Mouse (Mus musculus) lung, postnatal 0 days (tissue): ENCODE data around the gene Btk. TPM values are rescaled to one million over a fixed set of nuclear protein-coding genes. Genes with fewer than 3 reads are reported as not detected.

ENCODE experiments used
- ATAC-seq: fragments of 200-750 bp; cut with Nextera tagmentation; 2 replicates; pipeline ENCODE4 v1.8.0; 2017; ENCODE audit warnings: moderate library complexity
- DNase-seq: peaks from one replicate; pipeline ENCODE4 v3.0.0-alpha.2; 2016; ENCODE audit warnings: low spot score
- H3K27ac ChIP-seq: fragments of 300-500 bp; sonication (generic); 2 replicates; pipeline ENCODE4 v1.5.1; 2014; ENCODE audit warnings: antibody characterized with exemption, mild to moderate bottlenecking, low read length, mixed read lengths
- H3K27me3 ChIP-seq: fragments of 300-500 bp; sonication (generic); replicated peaks from 2 replicates; pipeline ENCODE4 v1.6.1; 2014; ENCODE audit warnings: low read length, mixed read lengths; ENCODE audit not compliant: insufficient read depth
- H3K36me3 ChIP-seq: fragments of 300-500 bp; sonication (generic); 2 replicates; pipeline ENCODE4 v1.6.1; 2014; ENCODE audit warnings: low read length, mixed read lengths; ENCODE audit not compliant: insufficient read depth
- H3K4me1 ChIP-seq: fragments of 300-500 bp; sonication (generic); 2 replicates; pipeline ENCODE4 v1.6.1; 2014; ENCODE audit warnings: antibody characterized with exemption, low read depth, low read length, mixed read lengths; ENCODE audit not compliant: insufficient read depth
- H3K4me2 ChIP-seq: fragments of 300-500 bp; sonication (generic); replicated peaks from 2 replicates; pipeline ENCODE4 v1.6.1; 2014; ENCODE audit warnings: low read depth, mild to moderate bottlenecking, low read length, moderate library complexity, mixed read lengths
- H3K4me3 ChIP-seq: fragments of 300-500 bp; sonication (generic); 2 replicates; pipeline ENCODE4 v1.5.1; 2014; ENCODE audit warnings: low read depth, low read length
- H3K9ac ChIP-seq: fragments of 300-500 bp; sonication (generic); replicated peaks from 2 replicates; pipeline ENCODE4 v1.6.1; 2014; ENCODE audit warnings: low read depth, mild to moderate bottlenecking
- H3K9me3 ChIP-seq: fragments of 300-500 bp; sonication (generic); 2 replicates; pipeline ENCODE4 v1.6.1; 2016; ENCODE audit warnings: low read length, mixed read lengths
- CTCF ChIP-seq: IDR thresholded peaks from 2 replicates; pipeline ENCODE4 v1.5.1; 2016; ENCODE audit warnings: antibody characterized with exemption, mild to moderate bottlenecking
- EP300 ChIP-seq: IDR thresholded peaks from 2 replicates; pipeline ENCODE4 v1.6.1; 2016; ENCODE audit warnings: antibody characterized with exemption, mild to moderate bottlenecking, control low read depth
- WGBS: fragments of 180-500 bp; shearing (Covaris S2); extraction: QIAGEN DNeasy Blood & Tissue Kit; methylation state at CpG from one replicate; pipeline ENCODE4 v1.1.7; 2014; 5-methylcytosine and 5-hydroxymethylcytosine counted together
- polyA plus RNA-seq: library from polyadenylated mRNA; unstranded; fragments of >200 nt; fragmentation: Nextera tagmentation; extraction: Ambion mirVana; gene quantifications from 2 replicates; pipeline ENCODE4 v1.2.1, GENCODE M21; 2015

Btk gene
- 2.2 and 2.7 TPM in 2 replicates for polyA plus RNA-seq

DNA sequence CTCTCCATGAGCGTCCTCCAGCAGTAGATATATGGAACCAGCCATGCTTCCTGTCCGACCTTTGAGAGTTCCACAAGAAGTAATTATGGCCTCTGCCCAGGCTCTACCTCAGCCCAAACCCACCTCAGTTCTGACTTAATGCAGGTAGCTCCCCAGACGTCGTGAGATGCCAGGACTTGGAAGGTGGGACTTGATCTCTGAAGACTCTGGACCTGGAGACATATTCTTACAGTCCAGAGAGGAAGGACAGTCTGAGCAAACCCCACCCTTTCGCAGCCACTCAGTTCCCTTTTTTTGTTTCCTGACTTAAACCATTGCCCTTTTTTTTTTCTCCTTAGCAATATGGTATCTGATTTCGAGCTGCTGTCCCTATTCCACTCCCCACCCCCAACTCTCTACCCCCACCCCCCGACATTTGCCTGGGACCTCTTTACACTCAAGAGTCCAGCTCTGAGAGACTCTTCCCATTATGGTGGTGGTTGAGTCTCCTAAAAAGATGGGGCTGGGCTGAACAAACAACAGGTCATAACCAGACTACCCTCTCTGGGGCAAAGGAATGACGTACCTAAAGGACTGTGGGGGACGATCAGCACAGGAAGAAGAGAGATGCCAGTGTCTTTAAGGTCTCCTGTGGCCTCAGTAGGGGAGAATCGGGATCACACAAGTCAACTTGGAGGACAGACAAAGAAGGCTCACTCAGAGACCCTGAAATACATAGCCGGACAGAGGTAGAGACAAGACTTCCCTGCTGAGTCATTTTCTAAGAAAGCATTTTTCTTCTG is at the start of gene Btk:
Gene Btk, minus strand, starts transcription at position 683 of the 782 bp plus-strand sequence.
- ATAC-seq (no peak), DNase-seq (no peak)
- H3K27ac ChIP-seq, result no peak within 1 kb of the TSS
- no peaks in the 10 kb centered on the region for H3K36me3 ChIP-seq
- 76% methylated on average over 11 of the region's 11 CpGs for WGBS
- H3K4me2 ChIP-seq, result no peak within 1 kb of the TSS
- H3K9me3 ChIP-seq, result no peaks in the 10 kb centered on the region
- H3K27me3 ChIP-seq, result no peaks in the 10 kb centered on the region
- H3K4me3 ChIP-seq, result no peak within 1 kb of the TSS
- H3K4me1 ChIP-seq, result no peaks in the 10 kb centered on the region
- H3K9ac ChIP-seq, result no peak within 1 kb of the TSS
- TF ChIP-seq EP300, result no peak
- TF ChIP-seq CTCF, result no peak

DNA sequence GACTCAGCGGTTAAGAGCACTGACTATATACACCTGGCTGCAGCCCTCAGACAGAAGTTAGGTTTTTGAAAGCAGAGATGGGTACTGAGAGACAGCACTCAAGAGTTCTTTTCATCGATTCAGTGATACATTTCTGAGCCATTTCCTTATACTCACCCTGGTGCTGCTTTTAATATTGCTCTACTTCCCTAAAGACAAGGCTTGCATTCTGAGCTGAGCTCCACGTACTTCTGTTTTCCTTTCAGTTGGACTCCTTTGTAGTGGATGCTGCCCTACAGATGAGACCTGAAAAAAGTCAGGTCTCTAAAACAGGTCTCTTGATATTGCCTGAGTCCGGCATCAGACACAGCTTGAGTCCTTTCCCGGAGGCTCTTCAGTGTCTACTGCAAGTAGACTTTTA is 49.3 kb upstream of the Btk start:
- TF ChIP-seq EP300 (no peak), CTCF (no peak)
- Histone ChIP-seq H3K4me1 (no peaks in the 10 kb centered on the region), H3K36me3 (no peaks in the 10 kb centered on the region), H3K27me3 (no peaks in the 10 kb centered on the region), H3K9me3 (no peaks in the 10 kb centered on the region), H3K4me2 (no peak overlapping the region), H3K9ac (no peak overlapping the region), H3K27ac (no peak overlapping the region), H3K4me3 (no peak overlapping the region)
- DNase-seq (no peak), ATAC-seq (no peak)
- WGBS, result 85% methylated on average over 5 of the region's 5 CpGs

DNA sequence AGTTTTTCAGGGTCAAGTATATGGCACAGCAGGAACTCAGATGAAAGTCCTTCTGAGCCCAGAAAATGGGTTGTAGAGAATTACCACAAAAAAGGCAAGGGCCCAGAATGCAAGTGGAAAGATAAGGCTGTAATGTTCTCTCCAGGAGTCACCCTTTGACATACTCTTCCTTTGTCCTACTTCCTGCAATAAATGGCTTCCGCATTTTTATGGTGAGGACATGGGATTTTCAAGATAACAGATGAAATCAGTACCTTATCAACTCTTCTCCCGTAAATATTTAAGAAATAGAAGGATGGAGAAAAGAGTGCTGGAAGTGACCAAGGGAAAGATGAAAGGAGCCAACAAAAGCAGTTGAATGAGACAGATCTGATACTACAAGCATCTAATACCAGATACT is 44.8 kb upstream of the Btk start:
- Histone ChIP-seq H3K4me3 (no peak overlapping the region), H3K27ac (no peak overlapping the region), H3K27me3 (no peaks in the 10 kb centered on the region), H3K4me2 (no peak overlapping the region), H3K9ac (no peak overlapping the region), H3K9me3 (no peaks in the 10 kb centered on the region), H3K4me1 (no peaks in the 10 kb centered on the region), H3K36me3 (no peaks in the 10 kb centered on the region)
- 58% methylated on average over 2 of the region's 2 CpGs for WGBS
- ATAC-seq (no peak), DNase-seq (no peak)
- TF ChIP-seq EP300 (peak; percentile 38; the same call in 1 of the 2 replicates), CTCF (no peak)

DNA sequence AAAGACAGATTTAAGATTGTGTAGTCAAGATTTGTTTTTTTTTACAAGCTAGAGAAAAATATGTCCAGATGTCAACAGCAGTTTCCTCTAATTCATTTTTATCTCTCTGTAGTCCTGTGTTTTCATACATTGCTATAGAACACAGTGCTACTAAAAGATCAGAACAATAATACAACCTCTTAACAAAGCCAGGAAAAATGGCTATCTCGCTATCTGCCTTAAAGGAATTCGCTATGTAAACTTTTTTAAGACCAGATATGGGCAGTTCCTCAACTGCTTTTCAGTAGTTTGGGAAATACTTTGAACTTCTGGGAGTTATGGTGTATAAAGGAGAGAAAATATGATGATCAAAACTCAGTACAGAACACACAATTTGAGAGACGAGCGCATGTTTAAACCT is 40.0 kb upstream of the Btk start:
- no peaks in the 10 kb centered on the region for H3K36me3 ChIP-seq
- H3K9ac ChIP-seq, result no peak overlapping the region
- H3K4me1 ChIP-seq, result no peaks in the 10 kb centered on the region
- WGBS, result 46% methylated on average over 4 of the region's 4 CpGs
- H3K9me3 ChIP-seq, result no peaks in the 10 kb centered on the region
- no peak overlapping the region for H3K27ac ChIP-seq
- no peak for TF ChIP-seq CTCF
- peak; percentile 58 for TF ChIP-seq EP300
- H3K4me2 ChIP-seq, result no peak overlapping the region
- peak; percentile 40; the same call in 1 of the 2 replicates for ATAC-seq
- H3K27me3 ChIP-seq, result no peaks in the 10 kb centered on the region
- H3K4me3 ChIP-seq, result no peak overlapping the region
- peak; percentile 21 for DNase-seq

DNA sequence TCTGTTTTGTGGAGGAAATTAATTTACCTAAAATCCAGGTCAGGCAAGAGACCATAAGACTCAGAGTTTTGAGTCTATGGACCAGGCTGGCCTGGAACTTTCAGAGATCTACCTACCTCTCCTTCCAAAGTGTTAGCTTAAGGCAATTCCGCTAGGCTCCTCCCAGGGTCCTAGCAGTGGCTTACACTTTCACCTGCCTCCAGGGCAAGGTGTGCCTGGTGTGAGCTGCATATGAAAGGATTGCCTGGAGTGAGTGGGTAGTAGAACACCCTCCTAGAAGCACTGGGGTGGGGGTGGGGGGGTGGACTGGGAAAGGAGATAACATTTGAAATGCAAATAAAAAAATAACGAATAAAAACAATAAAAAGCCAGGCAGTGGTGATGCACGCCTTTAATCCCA is 38.3 kb upstream of the Btk start:
- ATAC-seq, result no peak
- Histone ChIP-seq H3K27ac (no peak overlapping the region), H3K9ac (no peak overlapping the region), H3K36me3 (no peaks in the 10 kb centered on the region), H3K9me3 (no peaks in the 10 kb centered on the region), H3K27me3 (no peaks in the 10 kb centered on the region), H3K4me1 (no peaks in the 10 kb centered on the region), H3K4me3 (no peak overlapping the region), H3K4me2 (no peak overlapping the region)
- no peak for DNase-seq
- WGBS, result 91% methylated on average over 3 of the region's 3 CpGs
- TF ChIP-seq EP300 (no peak), CTCF (no peak)

DNA sequence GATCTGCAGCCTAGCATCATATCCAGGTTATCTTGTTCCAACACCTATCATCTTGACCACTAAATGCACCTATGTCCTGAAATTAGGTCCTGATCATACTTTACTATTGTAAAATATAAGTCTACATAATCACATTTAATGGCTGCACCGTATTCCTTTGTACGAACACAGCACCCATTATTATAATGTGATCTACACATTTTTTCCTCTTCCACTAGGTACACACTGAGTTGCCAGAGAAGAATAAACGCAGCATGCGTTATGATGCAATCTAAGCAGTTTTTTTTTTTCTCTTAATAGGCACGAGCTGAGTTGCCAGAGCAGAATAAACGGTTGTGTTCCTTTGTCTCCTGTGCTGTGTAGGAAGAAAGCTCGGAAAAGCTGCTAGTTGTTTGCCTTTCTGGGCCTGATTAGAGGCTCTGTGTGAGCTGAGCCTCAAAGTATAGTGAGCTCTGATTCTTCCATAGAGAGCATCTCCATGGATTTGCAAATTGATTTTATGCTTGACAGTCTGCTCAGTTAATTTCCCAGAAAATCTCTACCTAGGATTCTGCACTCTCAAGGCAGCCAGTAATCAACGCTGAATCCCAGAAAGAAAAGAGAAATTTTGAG is 37.0 kb upstream of the Btk start:
- Histone ChIP-seq H3K4me1 (no peaks in the 10 kb centered on the region), H3K36me3 (no peaks in the 10 kb centered on the region), H3K4me3 (no peak overlapping the region), H3K27me3 (no peaks in the 10 kb centered on the region), H3K9me3 (no peaks in the 10 kb centered on the region), H3K4me2 (no peak overlapping the region), H3K27ac (no peak overlapping the region), H3K9ac (no peak overlapping the region)
- DNase-seq (peak; percentile 20), ATAC-seq (no peak)
- 33% methylated on average over 8 of the region's 8 CpGs for WGBS
- no peak for TF ChIP-seq EP300
- no peak for TF ChIP-seq CTCF
